Mouse (Mus musculus) layer of hippocampus, adult 18-20 months (tissue): ENCODE measurements around the gene Car5a. TPM values are rescaled to one million over a fixed set of nuclear protein-coding genes. Genes with fewer than 3 reads are reported as not detected.
A peak's percentile ranks its signal among the peaks of the same experiment; 100 is the strongest.

Source experiments
- DNase-seq, 2 experiments: peaks; one replicate each; pipeline ENCODE4 v3.0.0; 2022; ENCODE audit warnings: low spot score in 2 of 2
- total RNA-seq, 2 experiments: library from RNA; stranded (reverse); gene quantifications; 2 replicates each; pipeline ENCODE4 v1.2.3; 2021

The Car5a gene
- total RNA-seq, 2 experiments from 2014 or later, result 0.25 to 0.54 TPM

GRCm38 (mm10) chr8:121934923-121935322, 9.8 kb downstream of the Car5a start:
- DNase-seq, result no peak

DNA sequence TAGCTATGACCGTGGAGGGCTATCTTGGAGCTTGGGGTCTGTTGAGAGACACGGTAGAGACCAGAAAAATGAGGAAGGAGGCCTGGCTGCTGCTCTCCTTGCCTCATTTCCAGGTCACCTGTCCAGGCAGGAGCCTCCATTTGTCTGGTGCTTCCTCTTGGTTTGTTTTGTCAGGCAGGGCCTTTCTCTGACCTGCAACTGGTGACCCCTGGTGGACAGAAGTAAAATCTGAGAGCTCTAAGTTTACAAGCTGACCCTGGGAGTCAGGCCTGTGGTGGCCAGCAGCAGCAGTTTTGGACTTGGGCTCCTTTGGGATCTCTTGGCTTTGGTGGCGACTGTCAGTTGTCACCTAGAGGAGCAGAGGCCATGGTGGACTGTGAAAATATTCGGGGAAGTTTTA, 10.2 kb downstream of the Car5a start:
- peak in 1 of 2 experiments; percentile 14 for DNase-seq

GRCm38 (mm10) chr8:121932668-121933520, 11.8 kb downstream of the Car5a start:
- DNase-seq, result no peak

GRCm38 (mm10) chr8:121932026-121932667, 12.6 kb downstream of the Car5a start:
- no peak for DNase-seq

DNA sequence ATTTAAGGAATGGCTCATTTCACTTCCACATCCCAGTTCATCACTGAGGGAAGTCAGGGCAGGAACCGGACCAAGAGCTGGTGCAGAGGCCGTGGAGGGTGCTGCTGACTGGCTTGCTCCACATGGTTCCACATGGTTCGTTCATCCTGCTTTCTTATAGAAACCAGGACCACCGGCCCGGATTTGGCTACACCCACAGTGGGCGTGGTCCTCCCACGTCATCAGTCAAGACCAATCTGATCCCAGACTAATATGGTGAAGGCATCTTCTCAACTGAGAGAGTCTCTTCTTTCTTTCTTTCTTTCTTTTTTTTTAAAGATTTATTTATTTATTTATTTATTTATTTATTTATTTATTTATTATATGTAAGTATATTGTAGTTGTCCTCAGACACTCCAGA, 13.1 kb downstream of the Car5a start:
- no peak for DNase-seq

DNA sequence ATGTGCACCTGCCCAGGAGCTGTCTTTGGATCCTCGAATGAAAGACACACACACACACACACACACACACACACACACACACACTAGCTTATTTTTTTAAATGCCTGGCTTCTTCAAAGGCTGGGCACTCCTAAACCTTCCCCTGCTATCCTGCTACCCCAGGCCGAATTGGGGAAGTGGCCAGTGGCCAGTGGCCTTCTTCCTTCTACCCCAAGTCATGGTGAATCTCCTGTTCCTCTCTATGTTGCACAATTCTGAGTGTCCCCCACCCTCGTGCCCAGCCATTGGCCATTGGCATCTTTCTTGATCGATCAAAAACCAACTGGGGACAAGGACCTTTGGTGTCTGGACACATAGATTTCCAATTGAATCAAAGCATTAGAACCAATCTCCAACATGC, 14.7 kb downstream of the Car5a start:
- no peak for DNase-seq

GRCm38 (mm10) chr8:121927316-121927715, 17.4 kb downstream of the Car5a start:
- DNase-seq, result peak in 1 of 2 experiments; percentile 62

GRCm38 (mm10) chr8:121926266-121926665, 18.4 kb downstream of the Car5a start:
- no peak for DNase-seq

- peak; percentile 53 to 89 for DNase-seq
Observed at GRCm38 (mm10) chr8:121925624-121926023, 19.1 kb downstream of the Car5a start.

GRCm38 (mm10) chr8:121924681-121925080, 20.0 kb downstream of the Car5a start:
- no peak for DNase-seq

DNA sequence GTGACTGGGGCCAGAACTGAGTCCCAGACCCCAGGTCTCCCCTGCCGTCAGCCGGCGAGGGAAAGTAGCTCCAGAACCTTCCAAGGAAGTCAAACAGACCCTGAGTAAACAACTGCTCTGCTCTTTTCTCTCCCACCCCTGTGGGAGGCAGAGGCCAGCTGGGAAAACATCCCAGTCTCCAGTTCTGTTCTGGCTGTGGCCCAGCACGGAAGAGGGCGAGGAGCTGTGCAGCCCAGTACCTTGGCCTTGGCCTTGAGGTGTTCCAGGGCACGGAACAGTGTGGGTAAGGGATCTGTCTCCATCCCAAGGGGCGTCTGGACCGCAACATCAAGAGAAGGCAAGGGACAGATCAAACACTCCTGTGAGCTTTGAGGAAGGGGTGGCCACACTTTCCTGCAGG, 22.6 kb downstream of the Car5a start:
- no peak for DNase-seq

- no peak for DNase-seq
Observed at GRCm38 (mm10) chr8:121921582-121921981, 23.1 kb downstream of the Car5a start.

DNA sequence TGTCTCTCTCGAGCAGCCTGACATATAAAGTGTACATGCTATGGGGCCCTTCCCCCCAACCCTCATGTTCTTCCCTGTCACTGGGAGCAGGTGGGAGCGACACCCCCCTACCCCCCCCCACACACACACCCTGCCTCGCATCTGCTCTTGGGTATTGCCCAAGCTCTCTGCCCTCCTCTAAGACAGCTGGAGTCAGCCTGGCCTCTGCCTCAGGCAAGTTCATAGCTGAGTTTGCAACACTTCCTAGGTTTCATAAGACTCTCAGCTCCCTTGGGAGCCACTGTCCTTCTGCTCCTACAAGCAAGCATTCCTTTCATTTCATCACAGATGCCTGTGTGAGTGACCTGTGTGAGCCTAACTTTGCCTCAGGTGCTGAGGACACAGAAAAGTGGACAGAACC, 25.0 kb downstream of the Car5a start:
- DNase-seq, result no peak

GRCm38 (mm10) chr8:121919158-121919557, 25.5 kb downstream of the Car5a start:
- DNase-seq, result no peak

DNA sequence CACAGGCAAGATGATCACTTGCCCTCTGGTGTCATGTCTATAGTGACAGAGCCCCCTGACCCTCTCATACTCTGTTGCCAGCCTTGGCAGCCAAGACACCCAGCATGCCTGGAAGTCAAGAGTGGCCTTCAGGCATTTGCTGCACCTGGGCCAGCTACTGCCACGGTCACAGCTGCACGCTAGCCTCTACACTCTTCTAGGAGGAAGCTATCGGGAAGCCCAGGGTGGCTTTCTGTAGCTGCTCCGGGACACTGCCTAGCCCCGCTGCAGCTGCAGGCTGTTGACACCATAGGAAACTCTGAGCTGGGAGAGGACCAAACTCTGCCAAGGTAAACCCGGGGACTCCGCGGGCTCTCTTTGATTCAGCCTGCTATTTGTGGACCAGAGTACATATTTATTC, 31.3 kb downstream of the Car5a start:
- no peak for DNase-seq

DNA sequence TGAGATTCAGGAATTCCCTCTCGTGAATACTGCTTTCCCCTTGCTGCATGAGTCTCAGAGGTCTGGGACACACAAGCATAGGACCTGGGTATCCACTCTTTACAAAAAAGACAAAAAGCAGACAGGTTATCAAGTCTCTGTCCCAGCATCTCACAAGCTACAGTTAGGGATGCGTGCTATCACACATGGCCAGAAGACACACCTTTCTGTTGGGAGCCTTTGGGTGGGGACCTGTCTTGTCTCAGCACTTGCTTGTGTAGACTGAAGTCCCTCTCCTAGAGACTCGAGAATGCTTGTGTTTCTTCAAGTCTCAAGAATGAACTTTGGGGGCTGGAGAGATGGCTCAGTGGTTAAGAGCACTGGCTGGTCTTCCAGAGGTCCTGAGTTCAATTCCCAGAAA, 31.9 kb downstream of the Car5a start:
- DNase-seq, result no peak

DNA sequence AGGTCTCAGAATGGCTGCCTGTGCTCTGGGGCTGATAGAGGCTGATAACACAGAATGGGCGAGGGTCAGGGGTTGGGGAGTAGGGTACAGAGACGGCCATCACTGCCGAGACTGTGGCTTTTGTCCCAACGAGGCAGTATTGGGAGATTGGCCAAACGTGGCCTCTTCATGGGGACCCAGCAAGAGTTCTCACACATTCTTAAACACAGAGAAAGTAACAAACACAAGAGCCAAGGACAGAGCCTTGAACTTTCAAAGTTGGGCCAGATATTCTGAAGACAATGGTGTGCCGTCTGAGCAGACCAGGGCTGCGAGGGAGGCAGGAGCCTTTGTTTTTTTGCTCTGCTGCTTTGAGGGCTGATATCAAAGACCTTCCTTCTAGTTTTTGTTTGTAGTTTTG, 32.7 kb downstream of the Car5a start:
- DNase-seq, result no peak

DNA sequence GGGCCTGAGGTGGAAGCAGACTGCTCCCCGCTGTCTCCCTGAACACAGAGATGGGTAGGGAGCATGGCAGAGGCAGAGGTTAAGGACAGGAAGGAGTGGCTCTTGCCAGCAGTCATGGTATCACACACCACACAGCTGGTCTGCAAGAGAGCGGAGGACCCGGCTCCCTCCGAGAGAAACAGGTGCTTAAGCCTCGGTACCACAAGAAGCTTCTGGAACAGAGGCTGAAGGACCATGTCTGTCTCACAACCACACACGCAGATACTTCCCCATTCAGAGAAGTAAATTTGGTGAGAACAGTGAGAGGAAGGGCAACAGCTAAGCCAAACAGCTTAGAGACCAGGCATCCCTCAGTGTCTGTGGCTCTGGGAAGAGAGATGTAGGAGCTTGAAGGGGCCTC, 33.3 kb downstream of the Car5a start:
- no peak for DNase-seq

- DNase-seq, result peak; percentile 56 to 86
Observed at GRCm38 (mm10) chr8:121909663-121910062, 35.0 kb downstream of the Car5a start.

- no peak for DNase-seq
Observed at GRCm38 (mm10) chr8:121909148-121909541, 35.6 kb downstream of the Car5a start.

- no peak for DNase-seq
Observed at GRCm38 (mm10) chr8:121908378-121909147, 36.1 kb downstream of the Car5a start.
